ENCODE assay signal across 24 mouse cellular contexts in genomic region chr6:120475288-120475687, GRCm38 (mm10). TPM values are rescaled to one million over a fixed set of nuclear protein-coding genes. Genes with fewer than 3 reads are reported as not detected.
DNase-seq lines count a peak whose midpoint lies in the region; ATAC-seq lines count a peak whose summit lies in the region.
"Had no signal": no experiment of that assay in that cellular context is flagged by ENCODE, and none has a peak within 500 bp of the region (broad histone marks: within the 10 kb centered on the region; RNA-seq: fewer than 3 reads in every experiment).

No protein-coding gene starts in this region.

- peak; percentile 63 for DNase-seq in kidney, adult 11 months
- DNase-seq in kidney, postnatal 4 days = no peak
- no peak for DNase-seq in liver
- peak; percentile 60 to 81 for DNase-seq in kidney, postnatal 25 days
- DNase-seq in layer of hippocampus, adult 9-10 months (ENCODE audit: low spot score) = no peak
- DNase-seq in natural killer cell, adult 2 months (ENCODE audit: low spot score in 2 of 2) = no peak
- DNase-seq: adrenal gland, postnatal 10 days; cerebellum, adult 18-20 months; cerebellum, postnatal 36 days; embryo, embryonic 11 days; gastrocnemius, postnatal 10 days; heart, postnatal 4 days had no signal

- WGBS in liver, embryonic 15.5 days (ENCODE audit: insufficient replicate concordance) = 72% methylated on average over 8 of the region's 8 CpGs
- 59% methylated on average over 8 of the region's 8 CpGs for WGBS in stomach, embryonic 16.5 days

- H3K4me3 ChIP-seq in liver, embryonic 15.5 days (replicated peaks) = no peak overlapping the region
- no peak overlapping the region for H3K4me3 ChIP-seq in stomach, embryonic 16.5 days (replicated peaks; ENCODE audit: low read length)
- H3K4me3 ChIP-seq: embryonic facial prominence, embryonic 13.5 days; erythroblast, embryonic 14.5 days; forebrain, embryonic 13.5 days; heart, embryonic 10.5 days; hindbrain, embryonic 15.5 days; layer of hippocampus, adult 2 months; limb, embryonic 12.5 days; lung, embryonic 15.5 days; neural tube, embryonic 15.5 days had no signal

- no peaks in the 10 kb centered on the region for H3K27me3 ChIP-seq in liver, embryonic 15.5 days
- no peaks in the 10 kb centered on the region for H3K27me3 ChIP-seq in stomach, embryonic 16.5 days (ENCODE audit: control insufficient read depth, insufficient read depth, low read length)
- H3K27me3 ChIP-seq: embryonic facial prominence, embryonic 13.5 days; forebrain, embryonic 13.5 days; hindbrain, embryonic 15.5 days; limb, embryonic 12.5 days; lung, embryonic 15.5 days; neural tube, embryonic 15.5 days had no signal

- no peak overlapping the region for H3K27ac ChIP-seq in liver, embryonic 15.5 days (replicated peaks)
- H3K27ac ChIP-seq in stomach, embryonic 16.5 days (ENCODE audit: low read length) = no peak overlapping the region
- H3K27ac ChIP-seq: embryonic facial prominence, embryonic 13.5 days; forebrain, embryonic 13.5 days; heart, embryonic 10.5 days; hindbrain, embryonic 15.5 days; layer of hippocampus, adult 2 months; limb, embryonic 12.5 days; lung, embryonic 15.5 days; neural tube, embryonic 15.5 days had no signal

- ATAC-seq in liver, embryonic 15.5 days (ENCODE audit: insufficient read depth) = peak; percentile 65
- ATAC-seq in stomach, embryonic 16.5 days (ENCODE audit: insufficient read depth, low FRiP score) = peak; percentile 51
- ATAC-seq: forebrain, embryonic 13.5 days had no signal

- H3K9ac ChIP-seq in liver, embryonic 15.5 days = no peak overlapping the region
- no peak overlapping the region for H3K9ac ChIP-seq in stomach, embryonic 16.5 days (ENCODE audit: low read length)
- H3K9ac ChIP-seq: embryonic facial prominence, embryonic 13.5 days; forebrain, embryonic 13.5 days; hindbrain, embryonic 15.5 days; limb, embryonic 12.5 days; lung, embryonic 15.5 days; neural tube, embryonic 15.5 days had no signal

- no peak overlapping the region for H3K4me2 ChIP-seq in liver, embryonic 15.5 days
- H3K4me2 ChIP-seq in stomach, embryonic 16.5 days (ENCODE audit: low read depth, low read length) = no peak overlapping the region
- H3K4me2 ChIP-seq: embryonic facial prominence, embryonic 13.5 days; forebrain, embryonic 13.5 days; hindbrain, embryonic 15.5 days; limb, embryonic 12.5 days; lung, embryonic 15.5 days; midbrain, embryonic 11.5 days; neural tube, embryonic 15.5 days had no signal

- H3K9me3 ChIP-seq in liver, embryonic 15.5 days (replicated peaks) = no peaks in the 10 kb centered on the region
- H3K9me3 ChIP-seq in stomach, embryonic 16.5 days (replicated peaks; ENCODE audit: control insufficient read depth, low read length) = no peaks in the 10 kb centered on the region
- H3K9me3 ChIP-seq: embryonic facial prominence, embryonic 13.5 days; forebrain, embryonic 13.5 days; heart, embryonic 10.5 days; hindbrain, embryonic 15.5 days; limb, embryonic 12.5 days; lung, embryonic 15.5 days; neural tube, embryonic 15.5 days had no signal

- H3K36me3 ChIP-seq in liver, embryonic 15.5 days (replicated peaks) = peaks cover 60% of the 10 kb centered on the region
- H3K36me3 ChIP-seq in stomach, embryonic 16.5 days (ENCODE audit: control insufficient read depth, insufficient read depth, low read length) = no peaks in the 10 kb centered on the region
- H3K36me3 ChIP-seq: heart, embryonic 10.5 days; hindbrain, embryonic 15.5 days; limb, embryonic 12.5 days; lung, embryonic 15.5 days; neural tube, embryonic 15.5 days had no signal

- H3K4me1 ChIP-seq in liver, embryonic 15.5 days (replicated peaks) = peaks cover 55% of the 10 kb centered on the region
- H3K4me1 ChIP-seq in stomach, embryonic 16.5 days (ENCODE audit: control insufficient read depth, insufficient read depth, low read length) = no peaks in the 10 kb centered on the region

RNA-seq across cellular contexts. Expression of gene Il17ra, which starts 12.2 kb away (rescaled TPM):
- 10.4 and 12.1 TPM in 2 replicates for polyA plus RNA-seq in liver, embryonic 15.5 days (2015; fragmentation: Nextera tagmentation; extraction: Ambion mirVana)
- polyA plus RNA-seq in stomach, embryonic 16.5 days (2015; fragmentation: Nextera tagmentation; extraction: Ambion mirVana) = 7.7 and 8.5 TPM in 2 replicates

RNA-seq across cellular contexts. Expression of gene Tmem121b, which starts 18.3 kb away (rescaled TPM):
- not detected in 2 replicates for polyA plus RNA-seq in liver, embryonic 15.5 days (2015; fragmentation: Nextera tagmentation; extraction: Ambion mirVana)
- polyA plus RNA-seq in stomach, embryonic 16.5 days (2015; fragmentation: Nextera tagmentation; extraction: Ambion mirVana) = 0.04 and 0.09 TPM in 2 replicates
- polyA plus RNA-seq: erythroblast, embryonic 14.5 days had no signal

RNA-seq across cellular contexts. Expression of gene Hdhd5, which starts 55.8 kb away (rescaled TPM):
- polyA plus RNA-seq in liver, embryonic 15.5 days (2015; fragmentation: Nextera tagmentation; extraction: Ambion mirVana) = 9.9 and 11.6 TPM in 2 replicates
- polyA plus RNA-seq in stomach, embryonic 16.5 days (2015; fragmentation: Nextera tagmentation; extraction: Ambion mirVana) = 15.9 and 16.1 TPM in 2 replicates

Comparison
In these comparisons a context has a peak if more than half of its experiments do, and no peak if none do; other contexts are left out.
1. DNase-seq: peak in kidney, adult 11 months (single experiment) and kidney, postnatal 25 days (2 of 2); none in kidney, postnatal 4 days (0 of 2), liver (single experiment), layer of hippocampus, adult 9-10 months (single experiment) and natural killer cell, adult 2 months (0 of 2).